Mouse (Mus musculus): Measurements from ENCODE around the gene Gm7978. TPM values are rescaled to one million over a fixed set of nuclear protein-coding genes. Genes with fewer than 3 reads are reported as not detected.
"Not testable (repeated sequence)": the region's sequence is repeated elsewhere in the genome, so short reads cannot be mapped to it uniquely, and the experiment has no call there.

Gm7978 gene
- not detected in 2 replicates for polyA plus RNA-seq (2015; fragmentation: Nextera tagmentation; extraction: Ambion mirVana)

- H3K27me3 ChIP-seq (ENCODE audit: control insufficient read depth, insufficient read depth, low read depth, low read length); H3K36me3 ChIP-seq (ENCODE audit: control insufficient read depth, insufficient read depth, low read length); H3K27ac ChIP-seq (ENCODE audit: low read length); H3K9ac ChIP-seq (ENCODE audit: low read length); ATAC-seq (ENCODE audit: low read depth); H3K9me3 ChIP-seq (ENCODE audit: control insufficient read depth, low read length); H3K4me1 ChIP-seq (replicated peaks; ENCODE audit: control insufficient read depth, insufficient read depth, low read length); H3K4me3 ChIP-seq (ENCODE audit: low read length); H3K4me2 ChIP-seq (ENCODE audit: low read depth, low read length): not testable (repeated sequence)
- no CpG with 5 or more reads among the region's 1 CpGs for WGBS
Observed at GRCm38 (mm10) chr5:95736073-95736472, at the start of gene Gm7978. Gene Gm7978, minus strand, starts transcription at chr5:95736173.

- H3K9me3 ChIP-seq (ENCODE audit: control insufficient read depth, low read length); H3K27me3 ChIP-seq (ENCODE audit: control insufficient read depth, insufficient read depth, low read depth, low read length); ATAC-seq (ENCODE audit: low read depth); H3K4me2 ChIP-seq (ENCODE audit: low read depth, low read length); H3K27ac ChIP-seq (ENCODE audit: low read length); H3K4me3 ChIP-seq (ENCODE audit: low read length); H3K9ac ChIP-seq (ENCODE audit: low read length); H3K4me1 ChIP-seq (replicated peaks; ENCODE audit: control insufficient read depth, insufficient read depth, low read length); H3K36me3 ChIP-seq (ENCODE audit: control insufficient read depth, insufficient read depth, low read length): not testable (repeated sequence)
- WGBS = no CpG with 5 or more reads among the region's 2 CpGs
Observed at GRCm38 (mm10) chr5:95775690-95776089, 39.7 kb upstream of the Gm7978 start, which contains the start of gene E330014E10Rik. Gene E330014E10Rik, plus strand, starts transcription at chr5:95775990.

GRCm38 (mm10) chr5:95741714-95742113, 5.7 kb upstream of the Gm7978 start, which contains the start of gene Gm7982:
Gene Gm7982, plus strand, starts transcription at chr5:95742014.
- not testable (repeated sequence) for H3K9me3 ChIP-seq (ENCODE audit: control insufficient read depth, low read length); H3K4me2 ChIP-seq (ENCODE audit: low read depth, low read length); H3K4me3 ChIP-seq (ENCODE audit: low read length); H3K27ac ChIP-seq (ENCODE audit: low read length); H3K27me3 ChIP-seq (ENCODE audit: control insufficient read depth, insufficient read depth, low read depth, low read length); H3K36me3 ChIP-seq (ENCODE audit: control insufficient read depth, insufficient read depth, low read length); ATAC-seq (ENCODE audit: low read depth); H3K4me1 ChIP-seq (replicated peaks; ENCODE audit: control insufficient read depth, insufficient read depth, low read length); H3K9ac ChIP-seq (ENCODE audit: low read length)
- WGBS = no CpG with 5 or more reads among the region's 3 CpGs

Other genes with a start within 250 kb of the Gm7978 start
- gene Gm3286, start 225.4 kb downstream of the Gm7978 start, polyA plus RNA-seq (2015; fragmentation: Nextera tagmentation; extraction: Ambion mirVana) = not detected in 2 replicates
- not detected in 2 replicates for gene Gm7971, start 141.3 kb downstream of the Gm7978 start, polyA plus RNA-seq (2015; fragmentation: Nextera tagmentation; extraction: Ambion mirVana)
- not detected in 2 replicates for gene Gm7982, start 5.8 kb upstream of the Gm7978 start, polyA plus RNA-seq (2015; fragmentation: Nextera tagmentation; extraction: Ambion mirVana)
- gene E330014E10Rik, start 39.8 kb upstream of the Gm7978 start, polyA plus RNA-seq (2015; fragmentation: Nextera tagmentation; extraction: Ambion mirVana) = not detected in 2 replicates
- 10.9 and 16.7 TPM in 2 replicates for gene Cxcl13, start 220.8 kb upstream of the Gm7978 start, polyA plus RNA-seq (2015; fragmentation: Nextera tagmentation; extraction: Ambion mirVana)

Measured in lung, embryonic 16.5 days (tissue).